Mouse (Mus musculus): ENCODE data around the gene Khdrbs1. TPM values are rescaled to one million over a fixed set of nuclear protein-coding genes. Genes with fewer than 3 reads are reported as not detected.

Gene Khdrbs1
- total and polyA plus RNA-seq, 3 experiments, result 58.6 to 125 (median 67.4) TPM

Other genes starting within 250 kb of the Khdrbs1 start
- 194 and 195 TPM in 2 replicates for gene Marcksl1, start 228.7 kb downstream of the Khdrbs1 start, total RNA-seq (2012; rRNA removed)
- 260 and 265 TPM in 2 replicates for gene Marcksl1, start 228.7 kb downstream of the Khdrbs1 start, total RNA-seq (2014; rRNA removed)
- gene Marcksl1, start 228.7 kb downstream of the Khdrbs1 start, polyA plus RNA-seq (2012; ENCODE audit: insufficient read length, low read depth), result 423 and 494 TPM in 2 replicates
- 71.7 and 75.4 TPM in 2 replicates for gene Hdac1, start 199.6 kb downstream of the Khdrbs1 start, total RNA-seq (2012; rRNA removed)
- 104 and 106 TPM in 2 replicates for gene Hdac1, start 199.6 kb downstream of the Khdrbs1 start, total RNA-seq (2014; rRNA removed)
- 231 and 233 TPM in 2 replicates for gene Hdac1, start 199.6 kb downstream of the Khdrbs1 start, polyA plus RNA-seq (2012; ENCODE audit: insufficient read length, low read depth)
- 67.2 and 80.9 TPM in 2 replicates for gene Lck, start 168.7 kb downstream of the Khdrbs1 start, total RNA-seq (2012; rRNA removed)
- gene Lck, start 168.7 kb downstream of the Khdrbs1 start, total RNA-seq (2014; rRNA removed), result 64.6 and 70.0 TPM in 2 replicates
- gene Lck, start 168.7 kb downstream of the Khdrbs1 start, polyA plus RNA-seq (2012; ENCODE audit: insufficient read length, low read depth), result 138 and 177 TPM in 2 replicates
- 1.1 and 1.4 TPM in 2 replicates for gene Fam167b, start 163.8 kb downstream of the Khdrbs1 start, total RNA-seq (2012; rRNA removed)
- 0.49 TPM in 1 of 2 replicates, not detected in the other for gene Fam167b, start 163.8 kb downstream of the Khdrbs1 start, total RNA-seq (2014; rRNA removed)
- 0.82 and 1.2 TPM in 2 replicates for gene Fam167b, start 163.8 kb downstream of the Khdrbs1 start, polyA plus RNA-seq (2012; ENCODE audit: insufficient read length, low read depth)
- gene Eif3i, start 141.7 kb downstream of the Khdrbs1 start, total RNA-seq (2012; rRNA removed), result 667 and 673 TPM in 2 replicates
- gene Eif3i, start 141.7 kb downstream of the Khdrbs1 start, total RNA-seq (2014; rRNA removed), result 702 and 753 TPM in 2 replicates
- 418 and 446 TPM in 2 replicates for gene Eif3i, start 141.7 kb downstream of the Khdrbs1 start, polyA plus RNA-seq (2012; ENCODE audit: insufficient read length, low read depth)
- gene Tmem234, start 141.6 kb downstream of the Khdrbs1 start, total RNA-seq (2012; rRNA removed), result 111 and 121 TPM in 2 replicates
- 97.6 and 104 TPM in 2 replicates for gene Tmem234, start 141.6 kb downstream of the Khdrbs1 start, total RNA-seq (2014; rRNA removed)
- 112 and 113 TPM in 2 replicates for gene Tmem234, start 141.6 kb downstream of the Khdrbs1 start, polyA plus RNA-seq (2012; ENCODE audit: insufficient read length, low read depth)
- gene Dcdc2b, start 128.0 kb downstream of the Khdrbs1 start, total RNA-seq (2012; rRNA removed), result 0.59 and 1.6 TPM in 2 replicates
- gene Dcdc2b, start 128.0 kb downstream of the Khdrbs1 start, total RNA-seq (2014; rRNA removed), result not detected in 2 replicates
- gene Dcdc2b, start 128.0 kb downstream of the Khdrbs1 start, polyA plus RNA-seq (2012; ENCODE audit: insufficient read length, low read depth), result 0.66 and 1.1 TPM in 2 replicates
- 24.3 and 27.0 TPM in 2 replicates for gene Iqcc, start 123.2 kb downstream of the Khdrbs1 start, total RNA-seq (2012; rRNA removed)
- gene Iqcc, start 123.2 kb downstream of the Khdrbs1 start, total RNA-seq (2014; rRNA removed), result 15.9 and 18.4 TPM in 2 replicates
- gene Iqcc, start 123.2 kb downstream of the Khdrbs1 start, polyA plus RNA-seq (2012; ENCODE audit: insufficient read length, low read depth), result 13.5 and 14.1 TPM in 2 replicates
- 24.0 and 24.2 TPM in 2 replicates for gene Ccdc28b, start 118.4 kb downstream of the Khdrbs1 start, total RNA-seq (2012; rRNA removed)
- gene Ccdc28b, start 118.4 kb downstream of the Khdrbs1 start, total RNA-seq (2014; rRNA removed), result 27.3 and 35.5 TPM in 2 replicates
- gene Ccdc28b, start 118.4 kb downstream of the Khdrbs1 start, polyA plus RNA-seq (2012; ENCODE audit: insufficient read length, low read depth), result 26.6 and 28.0 TPM in 2 replicates
- gene Txlna, start 101.2 kb downstream of the Khdrbs1 start, total RNA-seq (2012; rRNA removed), result 51.8 and 68.2 TPM in 2 replicates
- 50.0 and 52.2 TPM in 2 replicates for gene Txlna, start 101.2 kb downstream of the Khdrbs1 start, total RNA-seq (2014; rRNA removed)
- gene Txlna, start 101.2 kb downstream of the Khdrbs1 start, polyA plus RNA-seq (2012; ENCODE audit: insufficient read length, low read depth), result 64.7 and 103 TPM in 2 replicates
- gene Kpna6, start 69.5 kb downstream of the Khdrbs1 start, total RNA-seq (2012; rRNA removed), result 17.3 and 23.9 TPM in 2 replicates
- gene Kpna6, start 69.5 kb downstream of the Khdrbs1 start, total RNA-seq (2014; rRNA removed), result 19.6 and 22.4 TPM in 2 replicates
- gene Kpna6, start 69.5 kb downstream of the Khdrbs1 start, polyA plus RNA-seq (2012; ENCODE audit: insufficient read length, low read depth), result 25.8 and 26.4 TPM in 2 replicates
- gene Tmem39b, start 45.5 kb downstream of the Khdrbs1 start, total RNA-seq (2012; rRNA removed), result 11.3 and 11.9 TPM in 2 replicates
- 13.9 and 14.6 TPM in 2 replicates for gene Tmem39b, start 45.5 kb downstream of the Khdrbs1 start, total RNA-seq (2014; rRNA removed)
- 33.5 and 37.7 TPM in 2 replicates for gene Tmem39b, start 45.5 kb downstream of the Khdrbs1 start, polyA plus RNA-seq (2012; ENCODE audit: insufficient read length, low read depth)
- gene Ptp4a2, start 68.9 kb upstream of the Khdrbs1 start, total RNA-seq (2012; rRNA removed), result 113 and 163 TPM in 2 replicates
- gene Ptp4a2, start 68.9 kb upstream of the Khdrbs1 start, total RNA-seq (2014; rRNA removed), result 415 and 493 TPM in 2 replicates
- gene Ptp4a2, start 68.9 kb upstream of the Khdrbs1 start, polyA plus RNA-seq (2012; ENCODE audit: insufficient read length, low read depth), result 327 and 467 TPM in 2 replicates
- 0.04 TPM in 2 replicates for gene Spocd1, start 186.9 kb upstream of the Khdrbs1 start, total RNA-seq (2012; rRNA removed)
- gene Spocd1, start 186.9 kb upstream of the Khdrbs1 start, total RNA-seq (2014; rRNA removed), result 0.07 TPM in 1 of 2 replicates, not detected in the other
- 0.08 TPM in 1 of 2 replicates, not detected in the other for gene Spocd1, start 186.9 kb upstream of the Khdrbs1 start, polyA plus RNA-seq (2012; ENCODE audit: insufficient read length, low read depth)
- 0.04 and 0.08 TPM in 2 replicates for gene Adgrb2, start 242.6 kb upstream of the Khdrbs1 start, total RNA-seq (2012; rRNA removed)
- gene Adgrb2, start 242.6 kb upstream of the Khdrbs1 start, total RNA-seq (2014; rRNA removed), result not detected in 2 replicates
- gene Adgrb2, start 242.6 kb upstream of the Khdrbs1 start, polyA plus RNA-seq (2012; ENCODE audit: insufficient read length, low read depth), result not detected in 2 replicates

Data from CH12.LX (cell line).